ENCODE assay signal across 7 mouse cellular contexts in the genomic region with DNA sequence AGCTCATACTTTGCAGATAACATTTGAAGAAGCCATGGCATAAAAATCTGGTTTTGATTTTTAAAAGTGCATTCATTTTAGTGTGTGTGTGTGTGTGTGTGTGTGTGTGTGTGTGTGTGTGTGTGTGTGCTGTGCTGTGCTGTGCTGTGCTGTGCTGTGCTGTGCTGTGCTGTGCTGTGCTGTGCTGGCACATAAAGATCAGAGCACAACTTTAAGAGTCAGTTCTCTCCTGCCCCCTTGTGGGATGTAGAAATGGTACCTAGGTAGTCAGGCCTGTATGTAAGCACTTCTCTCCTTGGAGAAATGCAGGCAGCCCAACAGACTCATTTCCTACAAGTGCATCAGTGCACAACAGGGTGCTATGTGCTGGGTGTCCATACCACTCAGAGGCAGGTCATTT.
DNase-seq lines count a peak whose midpoint lies in the region; ATAC-seq and TF ChIP-seq lines count a peak whose summit lies in the region.

No protein-coding gene starts in this region.

- peak; percentile 19 for DNase-seq in ES-E14 (ENCODE audit: low read depth, low spot score)
- peak; percentile 37 for DNase-seq in adrenal gland, adult 2 months
- peak; percentile 34 for DNase-seq in embryonic facial prominence, embryonic 10.5 days (ENCODE audit: low spot score)
- DNase-seq in hindbrain, embryonic 14.5 days (ENCODE audit: low spot score): peak; percentile 71
- peak; percentile 22 to 29 for DNase-seq in layer of hippocampus, postnatal 36 days
- peak; percentile 69 for DNase-seq in midbrain, postnatal 0 days (ENCODE audit: low spot score)
- no peak for DNase-seq in spleen, adult 18-20 months

- no peaks in the 10 kb centered on the region for H3K27me3 ChIP-seq in embryonic facial prominence, embryonic 10.5 days (replicated peaks; ENCODE audit: low read depth, poor library complexity, severe bottlenecking)
- no peaks in the 10 kb centered on the region for H3K27me3 ChIP-seq in hindbrain, embryonic 14.5 days (ENCODE audit: control insufficient read depth, insufficient read depth, low read length)
- H3K27me3 ChIP-seq in midbrain, postnatal 0 days (ENCODE audit: insufficient read depth, low read length): no peaks in the 10 kb centered on the region

- no peak overlapping the region for H3K4me2 ChIP-seq in hindbrain, embryonic 14.5 days (replicated peaks)
- H3K4me2 ChIP-seq in midbrain, postnatal 0 days (ENCODE audit: low read depth, low read length, poor library complexity, severe bottlenecking): no peak overlapping the region

- H3K36me3 ChIP-seq in ES-E14 (ENCODE audit: control insufficient read depth, insufficient read depth, low read length, poor library complexity, severe bottlenecking): no peaks in the 10 kb centered on the region
- H3K36me3 ChIP-seq in embryonic facial prominence, embryonic 10.5 days (replicated peaks): no peaks in the 10 kb centered on the region
- H3K36me3 ChIP-seq in hindbrain, embryonic 14.5 days (replicated peaks; ENCODE audit: control insufficient read depth, insufficient read depth): no peaks in the 10 kb centered on the region
- no peaks in the 10 kb centered on the region for H3K36me3 ChIP-seq in midbrain, postnatal 0 days (ENCODE audit: insufficient read depth, low read length)

- H3K9me3 ChIP-seq in ES-E14 (ENCODE audit: control insufficient read depth, insufficient read depth, low read depth, low read length): no peaks in the 10 kb centered on the region
- no peaks in the 10 kb centered on the region for H3K9me3 ChIP-seq in embryonic facial prominence, embryonic 10.5 days
- no peaks in the 10 kb centered on the region for H3K9me3 ChIP-seq in hindbrain, embryonic 14.5 days (ENCODE audit: control insufficient read depth, low read length)
- H3K9me3 ChIP-seq in midbrain, postnatal 0 days (ENCODE audit: low read length): no peaks in the 10 kb centered on the region

- in situ Hi-C loops in ES-E14 (cut with MboI; ENCODE audit: low sequenced_read_pairs in 2 of 2, unreplicated experiment in 2 of 2): no loop called here

- H3K27ac ChIP-seq in ES-E14 (ENCODE audit: insufficient read depth, low read depth, low read length, poor library complexity, severe bottlenecking): no peak overlapping the region
- no peak overlapping the region for H3K27ac ChIP-seq in embryonic facial prominence, embryonic 10.5 days (replicated peaks)
- H3K27ac ChIP-seq in hindbrain, embryonic 14.5 days: no peak overlapping the region
- H3K27ac ChIP-seq in midbrain, postnatal 0 days (ENCODE audit: low read depth, low read length): no peak overlapping the region

- H3K4me1 ChIP-seq in ES-E14 (ENCODE audit: control insufficient read depth in 2 of 2, insufficient read depth in 2 of 2, low read length in 2 of 2, poor library complexity in 1 of 2): no peaks in the 10 kb centered on the region
- H3K4me1 ChIP-seq in embryonic facial prominence, embryonic 10.5 days: peaks cover 13% of the 10 kb centered on the region
- H3K4me1 ChIP-seq in hindbrain, embryonic 14.5 days (replicated peaks; ENCODE audit: control insufficient read depth, insufficient read depth, low read length): 0 out of 2 replicates have a peak, but pooled peaks cover 4% of the 10 kb centered on the region
- no peaks in the 10 kb centered on the region; the same call in 1 of the 2 replicates for H3K4me1 ChIP-seq in midbrain, postnatal 0 days (ENCODE audit: insufficient read depth, low read length)

- TF ChIP-seq CTCF in midbrain, postnatal 0 days (IDR thresholded peaks at IDR 0.05): peak; percentile 72

- H3K9ac ChIP-seq in ES-E14 (ENCODE audit: insufficient read depth, low read depth, low read length, poor library complexity, severe bottlenecking): no peak overlapping the region
- no peak overlapping the region for H3K9ac ChIP-seq in hindbrain, embryonic 14.5 days
- H3K9ac ChIP-seq in midbrain, postnatal 0 days (replicated peaks; ENCODE audit: low read length, poor library complexity, severe bottlenecking): no peak overlapping the region

- peak; percentile 79; the same call in 1 of the 2 replicates for ATAC-seq in hindbrain, embryonic 14.5 days (ENCODE audit: low FRiP score)
- 0 out of 2 replicates have a peak, but pooled peaks have one; percentile 49 for ATAC-seq in midbrain, postnatal 0 days (ENCODE audit: low FRiP score)

- H3K4me3 ChIP-seq in ES-E14 (ENCODE audit: insufficient read depth in 1 of 2, low read depth in 1 of 2, low read length in 2 of 2, poor library complexity in 1 of 2, severe bottlenecking in 1 of 2): no peak overlapping the region
- no peak overlapping the region for H3K4me3 ChIP-seq in embryonic facial prominence, embryonic 10.5 days
- H3K4me3 ChIP-seq in hindbrain, embryonic 14.5 days (replicated peaks; ENCODE audit: low read length): no peak overlapping the region
- H3K4me3 ChIP-seq in midbrain, postnatal 0 days (ENCODE audit: low read depth, low read length): no peak overlapping the region

TF ChIP-seq in ES-E14, 5 proteins besides CTCF, POLR2A, EP300 and RAD21:
- TF ChIP-seq CHD2 (IDR thresholded peaks at IDR 0.05; ENCODE audit: low read depth, low read length) (no peak), HCFC1 (IDR thresholded peaks at IDR 0.05; ENCODE audit: borderline replicate concordance, insufficient read depth, low read length) (no peak), MAFK (IDR thresholded peaks at IDR 0.05; ENCODE audit: insufficient read depth, low read depth, low read length) (no peak), ZC3H11A (IDR thresholded peaks at IDR 0.05; ENCODE audit: borderline replicate concordance, low read depth, low read length) (no peak), ZNF384 (IDR thresholded peaks at IDR 0.05; ENCODE audit: low read depth, low read length) (no peak)

Comparison
In these comparisons a context has a peak if more than half of its experiments do, and no peak if none do; other contexts are left out.
1. DNase-seq: peak in ES-E14 (single experiment), adrenal gland, adult 2 months (single experiment), embryonic facial prominence, embryonic 10.5 days (single experiment), hindbrain, embryonic 14.5 days (single experiment), layer of hippocampus, postnatal 36 days (2 of 2) and midbrain, postnatal 0 days (single experiment); none in spleen, adult 18-20 months (0 of 2).